Mouse (Mus musculus) E14TG2a.4 (cell line): ENCODE results near the gene Zscan4-ps1.
"Not testable (repeated sequence)": the region's sequence is repeated elsewhere in the genome, so short reads cannot be mapped to it uniquely, and the experiment has no call there.

Source experiments
- H3K27me3 ChIP-seq: 2 replicates; pipeline ENCODE4 v1.6.1; 2014; ENCODE audit warnings: low read length, control low read depth; ENCODE audit not compliant: insufficient read depth
- H3K36me3 ChIP-seq: 2 replicates; pipeline ENCODE4 v1.6.1; 2014; ENCODE audit warnings: low read length, control low read depth; ENCODE audit not compliant: insufficient read depth
- H3K4me1 ChIP-seq: replicated peaks from 2 replicates; pipeline ENCODE4 v1.6.1; 2014; ENCODE audit warnings: low read depth, low read length, control low read depth
- H3K4me3 ChIP-seq: replicated peaks from 2 replicates; pipeline ENCODE4 v1.5.1; 2014; ENCODE audit warnings: mild to moderate bottlenecking, low read length
- H3K9me3 ChIP-seq: 2 replicates; pipeline ENCODE4 v1.6.1; 2014; ENCODE audit warnings: low read length, control low read depth

Gene Zscan4-ps1

DNA sequence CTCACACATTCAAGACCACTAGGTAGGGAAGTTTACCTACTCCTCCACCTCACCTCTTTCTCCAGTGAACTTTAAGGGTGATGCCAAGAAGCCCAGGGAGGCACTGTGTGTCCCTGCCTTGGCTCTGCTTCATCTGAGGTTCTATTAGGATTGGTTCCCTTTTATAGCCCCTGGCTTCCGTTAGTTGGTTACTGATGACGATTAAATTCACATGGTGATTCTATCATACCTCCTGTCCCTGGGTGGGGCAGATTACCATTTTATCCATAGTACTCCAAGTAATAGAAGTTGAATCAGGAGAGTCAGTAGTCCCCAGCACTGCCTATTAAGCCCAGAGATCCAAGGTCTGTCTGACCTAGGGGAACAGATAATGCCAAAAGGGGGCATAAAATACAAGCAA lies at the start of gene Zscan4-ps1:
TSS of gene Zscan4-ps1 (minus strand) at position 101 of the 400 bp plus-strand sequence.
- H3K4me3 ChIP-seq, H3K36me3 ChIP-seq, H3K27me3 ChIP-seq, H3K4me1 ChIP-seq: not testable (repeated sequence)
- peaks cover 18% of the 10 kb centered on the region for H3K9me3 ChIP-seq
